Mouse (Mus musculus) spleen, adult 2 months (tissue): ENCODE measurements at regions not wholly inside any gene's neighbourhood (a gene's known extent, or its start where the extent isn't known, plus 50 kb on each side); places are given as distances from the start of the nearest gene placed in this dataset.

Source experiments
- CTCF ChIP-seq: fragments of 200-500 bp; IDR thresholded peaks from 2 replicates; pipeline ENCODE4 v1.5.1; 2011; ENCODE audit warnings: mild to moderate bottlenecking, inconsistent platforms; ENCODE audit not compliant: insufficient read depth, insufficient read length, insufficient replicate concordance; ENCODE audit errors: extremely low read depth
- POLR2A ChIP-seq: fragments of 200-500 bp; IDR thresholded peaks from 2 replicates; pipeline ENCODE4 v1.6.1; 2011; ENCODE audit warnings: low read depth, low read length, inconsistent platforms

DNA sequence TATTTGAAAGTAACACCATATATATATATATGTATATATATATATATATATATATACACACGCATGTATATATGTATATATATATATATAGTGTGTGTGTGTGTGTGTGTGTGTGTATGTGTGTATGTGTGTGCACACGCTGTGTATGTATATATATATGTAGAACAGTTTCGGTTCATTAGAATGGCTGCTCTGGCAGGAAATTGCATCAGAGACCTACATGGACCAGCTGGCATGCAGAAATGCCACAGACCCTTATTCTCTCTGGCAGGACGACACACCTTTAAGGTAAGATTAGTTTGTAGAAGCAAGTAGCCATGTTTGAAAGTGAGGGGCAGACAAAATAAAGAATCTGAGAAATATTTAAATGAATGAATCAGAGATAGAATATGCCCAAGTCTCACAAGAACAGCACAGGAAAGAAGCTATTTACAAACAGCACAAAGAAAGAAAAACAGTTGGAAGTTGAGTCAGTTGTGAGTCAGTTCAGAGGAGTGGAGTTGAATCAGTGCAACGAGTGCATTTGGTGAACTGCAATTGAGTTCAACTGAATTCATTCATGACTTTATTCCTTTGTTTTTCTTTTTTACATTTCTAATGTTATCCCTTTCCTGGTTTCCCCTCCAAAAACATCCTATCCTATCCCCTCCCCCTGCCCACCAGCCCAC, 182.5 kb downstream of the Aldoart1 start:
- TF ChIP-seq CTCF (no peak), POLR2A (no peak)
